Comparison of ENCODE assay signal across 9 mouse cellular contexts in the genomic region with DNA sequence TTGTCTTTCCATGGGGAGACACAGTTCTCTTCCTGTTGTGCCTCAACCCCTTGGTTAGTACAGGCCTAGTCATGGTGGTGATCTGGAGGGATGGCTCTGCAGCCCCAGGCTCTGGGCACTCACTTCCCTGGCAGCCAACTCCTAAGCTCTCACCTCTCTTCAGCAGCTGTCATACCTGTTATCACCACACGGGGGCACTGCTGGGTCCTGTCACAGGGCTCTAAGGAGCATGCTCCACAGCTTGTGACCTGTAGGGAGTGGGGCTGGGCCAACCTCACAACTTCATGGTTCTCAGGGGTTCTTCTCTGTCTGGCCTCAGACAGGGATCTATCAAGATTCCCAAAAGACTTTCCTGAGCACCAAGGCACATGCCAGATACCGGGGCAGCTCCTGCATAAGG. TPM values are rescaled to one million over a fixed set of nuclear protein-coding genes. Genes with fewer than 3 reads are reported as not detected.
DNase-seq lines count a peak whose midpoint lies in the region; TF ChIP-seq lines count a peak whose summit lies in the region.
"Had no signal": no experiment of that assay in that cellular context is flagged by ENCODE, and none has a peak within 500 bp of the region (broad histone marks: within the 10 kb centered on the region; RNA-seq: fewer than 3 reads in every experiment).

No protein-coding gene starts in this region.

- peak; percentile 88 for TF ChIP-seq CTCF in lung, adult 2 months (IDR thresholded peaks at IDR 0.05; ENCODE audit: insufficient read depth, low read length)

- no peak for TF ChIP-seq POLR2A in lung, adult 2 months (IDR thresholded peaks at IDR 0.05; ENCODE audit: borderline replicate concordance, extremely low read depth, low read depth, low read length)

- WGBS in lung, adult 2 months = 29% methylated on average over 2 of the region's 2 CpGs

- H3K4me3 ChIP-seq in lung, adult 2 months (replicated peaks; ENCODE audit: extremely low read depth, low read depth, low read length) = no peak overlapping the region
- H3K4me3 ChIP-seq: limb, embryonic 13.5 days had no signal

- H3K4me1 ChIP-seq in lung, adult 2 months (ENCODE audit: control insufficient read depth, insufficient read depth, low read length) = peaks cover 7% of the 10 kb centered on the region

- DNase-seq in spleen, adult 18-20 months = peak; percentile 59 to 82
- no peak for DNase-seq in spleen, adult 12 weeks (ENCODE audit: low spot score)
- DNase-seq in c-Kit-positive CD71-positive TER-119-negative erythroid progenitor cells, embryonic 14.5 days (ENCODE audit: low read depth) = peak; percentile 81
- peak; percentile 85 to 91 for DNase-seq in frontal cortex, postnatal 25 days (ENCODE audit: low spot score in 2 of 2)
- peak; percentile 87 to 94 for DNase-seq in kidney, postnatal 25 days
- peak; percentile 80 for DNase-seq in lung, adult 2 months
- peak; percentile 87 to 89 for DNase-seq in right cerebral cortex, postnatal 10 days (ENCODE audit: low spot score in 2 of 2)
- peak; percentile 71 to 85 for DNase-seq in urinary bladder, postnatal 4 days (ENCODE audit: low spot score in 2 of 2)

RNA-seq across cellular contexts. Expression of a gene that starts 3.8 kb away (rescaled TPM):
- polyA plus RNA-seq in lung, adult 2 months (2012; rRNA removed) = 0.23 and 0.25 TPM in 2 replicates
- polyA plus RNA-seq: limb, embryonic 13.5 days had no signal

RNA-seq across cellular contexts. Expression of a gene that starts 4.6 kb away (rescaled TPM):
- 40.1 and 45.0 TPM in 2 replicates for polyA plus RNA-seq in lung, adult 2 months (2012; rRNA removed)

RNA-seq across cellular contexts. Expression of a gene that starts 4.9 kb away (rescaled TPM):
- polyA plus RNA-seq in lung, adult 2 months (2012; rRNA removed) = 3.0 and 4.2 TPM in 2 replicates

RNA-seq across cellular contexts. Expression of a gene that starts 15.1 kb away (rescaled TPM):
- 0.36 TPM in 1 of 2 replicates, not detected in the other for polyA plus RNA-seq in lung, adult 2 months (2012; rRNA removed)

RNA-seq across cellular contexts. Expression of a gene that starts 22.1 kb away (rescaled TPM):
- polyA plus RNA-seq in lung, adult 2 months (2012; rRNA removed) = 71.2 and 78.4 TPM in 2 replicates
- polyA plus RNA-seq: limb, embryonic 13.5 days had no signal
